Mouse (Mus musculus): Measurements from ENCODE around the gene Olfr147. TPM values are rescaled to one million over a fixed set of nuclear protein-coding genes. Genes with fewer than 3 reads are reported as not detected.

Olfr147 gene
- not detected for polyA plus RNA-seq (2014; fragmentation: Illumina TruSeq; extraction: RNeasy Lipid Tissue Mini Kit (QIAGEN cat#74804); ENCODE audit: low read depth, low replicate concordance)

GRCm38 (mm10) chr9:38401398-38401797 is at the start of gene Olfr147:
Olfr147 (plus strand) TSS chr9:38401698.

GRCm38 (mm10) chr9:38366596-38366995 is 34.9 kb upstream of the Olfr147 start, which contains the start of gene Olfr250:
Olfr250 (plus strand) TSS chr9:38366896.

GRCm38 (mm10) chr9:38376786-38377185 is 24.7 kb upstream of the Olfr147 start, which contains the start of gene Olfr251:
Olfr251 (plus strand) TSS chr9:38377086.

GRCm38 (mm10) chr9:38429155-38429554 is 27.7 kb downstream of the Olfr147 start, which contains the start of gene Olfr901:
Olfr901 (plus strand) TSS chr9:38429455.

GRCm38 (mm10) chr9:38447352-38447751 is 45.9 kb downstream of the Olfr147 start, which contains the start of gene Olfr902:
Olfr902 (plus strand) TSS chr9:38447652.

Other genes with a start within 250 kb of the Olfr147 start
- not detected for gene Olfr891, start 220.9 kb upstream of the Olfr147 start, polyA plus RNA-seq (2014; fragmentation: Illumina TruSeq; extraction: RNeasy Lipid Tissue Mini Kit (QIAGEN cat#74804); ENCODE audit: low read depth, low replicate concordance)
- not detected for gene Olfr893, start 193.3 kb upstream of the Olfr147 start, polyA plus RNA-seq (2014; fragmentation: Illumina TruSeq; extraction: RNeasy Lipid Tissue Mini Kit (QIAGEN cat#74804); ENCODE audit: low read depth, low replicate concordance)
- gene Olfr894, start 183.6 kb upstream of the Olfr147 start, polyA plus RNA-seq (2014; fragmentation: Illumina TruSeq; extraction: RNeasy Lipid Tissue Mini Kit (QIAGEN cat#74804); ENCODE audit: low read depth, low replicate concordance), result not detected
- gene Olfr143, start 148.9 kb upstream of the Olfr147 start, polyA plus RNA-seq (2014; fragmentation: Illumina TruSeq; extraction: RNeasy Lipid Tissue Mini Kit (QIAGEN cat#74804); ENCODE audit: low read depth, low replicate concordance), result not detected
- not detected for gene Olfr895, start 133.8 kb upstream of the Olfr147 start, polyA plus RNA-seq (2014; fragmentation: Illumina TruSeq; extraction: RNeasy Lipid Tissue Mini Kit (QIAGEN cat#74804); ENCODE audit: low read depth, low replicate concordance)
- 1.8 TPM for gene Olfr896-ps1, start 110.6 kb upstream of the Olfr147 start, polyA plus RNA-seq (2014; fragmentation: Illumina TruSeq; extraction: RNeasy Lipid Tissue Mini Kit (QIAGEN cat#74804); ENCODE audit: low read depth, low replicate concordance)
- gene Olfr25, start 72.6 kb upstream of the Olfr147 start, polyA plus RNA-seq (2014; fragmentation: Illumina TruSeq; extraction: RNeasy Lipid Tissue Mini Kit (QIAGEN cat#74804); ENCODE audit: low read depth, low replicate concordance), result 0.80 TPM
- gene Olfr898, start 53.3 kb upstream of the Olfr147 start, polyA plus RNA-seq (2014; fragmentation: Illumina TruSeq; extraction: RNeasy Lipid Tissue Mini Kit (QIAGEN cat#74804); ENCODE audit: low read depth, low replicate concordance), result 0.17 TPM
- not detected for gene Olfr250, start 34.8 kb upstream of the Olfr147 start, polyA plus RNA-seq (2014; fragmentation: Illumina TruSeq; extraction: RNeasy Lipid Tissue Mini Kit (QIAGEN cat#74804); ENCODE audit: low read depth, low replicate concordance)
- gene Olfr251, start 24.6 kb upstream of the Olfr147 start, polyA plus RNA-seq (2014; fragmentation: Illumina TruSeq; extraction: RNeasy Lipid Tissue Mini Kit (QIAGEN cat#74804); ENCODE audit: low read depth, low replicate concordance), result not detected
- gene Olfr901, start 27.8 kb downstream of the Olfr147 start, polyA plus RNA-seq (2014; fragmentation: Illumina TruSeq; extraction: RNeasy Lipid Tissue Mini Kit (QIAGEN cat#74804); ENCODE audit: low read depth, low replicate concordance), result not detected
- gene Olfr902, start 46.0 kb downstream of the Olfr147 start, polyA plus RNA-seq (2014; fragmentation: Illumina TruSeq; extraction: RNeasy Lipid Tissue Mini Kit (QIAGEN cat#74804); ENCODE audit: low read depth, low replicate concordance), result not detected
- gene Olfr904, start 61.4 kb downstream of the Olfr147 start, polyA plus RNA-seq (2014; fragmentation: Illumina TruSeq; extraction: RNeasy Lipid Tissue Mini Kit (QIAGEN cat#74804); ENCODE audit: low read depth, low replicate concordance), result not detected
- not detected for gene Olfr905, start 69.4 kb downstream of the Olfr147 start, polyA plus RNA-seq (2014; fragmentation: Illumina TruSeq; extraction: RNeasy Lipid Tissue Mini Kit (QIAGEN cat#74804); ENCODE audit: low read depth, low replicate concordance)
- gene Olfr906, start 85.4 kb downstream of the Olfr147 start, polyA plus RNA-seq (2014; fragmentation: Illumina TruSeq; extraction: RNeasy Lipid Tissue Mini Kit (QIAGEN cat#74804); ENCODE audit: low read depth, low replicate concordance), result 0.15 TPM
- gene Olfr907, start 94.1 kb downstream of the Olfr147 start, polyA plus RNA-seq (2014; fragmentation: Illumina TruSeq; extraction: RNeasy Lipid Tissue Mini Kit (QIAGEN cat#74804); ENCODE audit: low read depth, low replicate concordance), result not detected
- not detected for gene Olfr911-ps1, start 119.9 kb downstream of the Olfr147 start, polyA plus RNA-seq (2014; fragmentation: Illumina TruSeq; extraction: RNeasy Lipid Tissue Mini Kit (QIAGEN cat#74804); ENCODE audit: low read depth, low replicate concordance)
- gene Olfr910, start 136.2 kb downstream of the Olfr147 start, polyA plus RNA-seq (2014; fragmentation: Illumina TruSeq; extraction: RNeasy Lipid Tissue Mini Kit (QIAGEN cat#74804); ENCODE audit: low read depth, low replicate concordance), result not detected
- gene Olfr912, start 178.5 kb downstream of the Olfr147 start, polyA plus RNA-seq (2014; fragmentation: Illumina TruSeq; extraction: RNeasy Lipid Tissue Mini Kit (QIAGEN cat#74804); ENCODE audit: low read depth, low replicate concordance), result not detected
- gene Olfr913, start 191.1 kb downstream of the Olfr147 start, polyA plus RNA-seq (2014; fragmentation: Illumina TruSeq; extraction: RNeasy Lipid Tissue Mini Kit (QIAGEN cat#74804); ENCODE audit: low read depth, low replicate concordance), result not detected
- gene Olfr914, start 203.4 kb downstream of the Olfr147 start, polyA plus RNA-seq (2014; fragmentation: Illumina TruSeq; extraction: RNeasy Lipid Tissue Mini Kit (QIAGEN cat#74804); ENCODE audit: low read depth, low replicate concordance), result not detected

Measured in testis, adult 10 weeks (tissue).